Mouse (Mus musculus) small intestine, adult 2 months (tissue): ENCODE results near the gene Hist1h3e.

Source experiments
- CTCF ChIP-seq: fragments of 200-500 bp; IDR thresholded peaks from 2 replicates; pipeline ENCODE4 v1.5.1; 2012; ENCODE audit warnings: low read depth, mild to moderate bottlenecking, control low read depth, inconsistent platforms, low read length, moderate library complexity, mixed read lengths; ENCODE audit not compliant: insufficient replicate concordance, insufficient read length; ENCODE audit errors: extremely low read depth
- POLR2A ChIP-seq: fragments of 200-500 bp; IDR thresholded peaks from 2 replicates; pipeline ENCODE4 v1.6.1; 2012; ENCODE audit warnings: low read depth, mild to moderate bottlenecking, control low read depth, inconsistent platforms, low read length, moderate library complexity

GRCm38 (mm10) chr13:23554925-23555838, 7.0 kb downstream of the Hist1h3e start:
- no peak for TF ChIP-seq CTCF
- peak; percentile 83 for TF ChIP-seq POLR2A
